Mouse (Mus musculus): ENCODE data around the gene Bmp8b. TPM values are rescaled to one million over a fixed set of nuclear protein-coding genes. Genes with fewer than 3 reads are reported as not detected.

Bmp8b gene
- polyA plus RNA-seq, 1 experiment from 2014 or later: not detected

GRCm38 (mm10) chr4:123080791-123081190 lies 24.2 kb upstream of the Bmp8b start:
- no peak for ATAC-seq (replicated peaks; ENCODE audit: insufficient number of reproducible peaks, low FRiP score, low TSS enrichment)
- 39% methylated on average over 13 of the region's 13 CpGs for WGBS (ENCODE audit: insufficient replicate concordance)
- Histone ChIP-seq H3K27ac (ENCODE audit: low read depth, low read length) (no peak overlapping the region), H3K9ac (ENCODE audit: low read depth, low read length) (no peak overlapping the region), H3K27me3 (ENCODE audit: control insufficient read depth, insufficient read depth, low read length) (peaks cover 6% of the 10 kb centered on the region), H3K4me3 (ENCODE audit: low read depth, low read length) (no peak overlapping the region), H3K9me3 (replicated peaks; ENCODE audit: control insufficient read depth, low read length) (no peaks in the 10 kb centered on the region), H3K4me1 (ENCODE audit: control insufficient read depth, insufficient read depth, low read length) (no peaks in the 10 kb centered on the region), H3K36me3 (ENCODE audit: control insufficient read depth, insufficient read depth, low read length) (no peaks in the 10 kb centered on the region), H3K4me2 (no peak overlapping the region)

GRCm38 (mm10) chr4:123082283-123083163 lies 22.4 kb upstream of the Bmp8b start:
- WGBS (ENCODE audit: insufficient replicate concordance): 64% methylated on average over 20 of the region's 20 CpGs
- peaks cover 6% of the 10 kb centered on the region for H3K27me3 ChIP-seq (ENCODE audit: control insufficient read depth, insufficient read depth, low read length)
- no peaks in the 10 kb centered on the region for H3K4me1 ChIP-seq (ENCODE audit: control insufficient read depth, insufficient read depth, low read length)
- H3K4me3 ChIP-seq (ENCODE audit: low read depth, low read length): no peak overlapping the region
- H3K9ac ChIP-seq (ENCODE audit: low read depth, low read length): no peak overlapping the region
- H3K9me3 ChIP-seq (replicated peaks; ENCODE audit: control insufficient read depth, low read length): no peaks in the 10 kb centered on the region
- H3K36me3 ChIP-seq (ENCODE audit: control insufficient read depth, insufficient read depth, low read length): no peaks in the 10 kb centered on the region
- H3K27ac ChIP-seq (ENCODE audit: low read depth, low read length): no peak overlapping the region
- no peak overlapping the region for H3K4me2 ChIP-seq
- ATAC-seq (replicated peaks; ENCODE audit: insufficient number of reproducible peaks, low FRiP score, low TSS enrichment): peak; percentile 57

GRCm38 (mm10) chr4:123083323-123083902 lies 21.6 kb upstream of the Bmp8b start:
- Histone ChIP-seq H3K27ac (ENCODE audit: low read depth, low read length) (no peak overlapping the region), H3K4me3 (ENCODE audit: low read depth, low read length) (no peak overlapping the region), H3K27me3 (ENCODE audit: control insufficient read depth, insufficient read depth, low read length) (peaks cover 6% of the 10 kb centered on the region), H3K4me2 (no peak overlapping the region), H3K9me3 (replicated peaks; ENCODE audit: control insufficient read depth, low read length) (no peaks in the 10 kb centered on the region), H3K4me1 (ENCODE audit: control insufficient read depth, insufficient read depth, low read length) (no peaks in the 10 kb centered on the region), H3K9ac (ENCODE audit: low read depth, low read length) (no peak overlapping the region), H3K36me3 (ENCODE audit: control insufficient read depth, insufficient read depth, low read length) (no peaks in the 10 kb centered on the region)
- 57% methylated on average over 13 of the region's 13 CpGs for WGBS (ENCODE audit: insufficient replicate concordance)
- ATAC-seq (replicated peaks; ENCODE audit: insufficient number of reproducible peaks, low FRiP score, low TSS enrichment): no peak; the same call in 1 of the 2 replicates

DNA sequence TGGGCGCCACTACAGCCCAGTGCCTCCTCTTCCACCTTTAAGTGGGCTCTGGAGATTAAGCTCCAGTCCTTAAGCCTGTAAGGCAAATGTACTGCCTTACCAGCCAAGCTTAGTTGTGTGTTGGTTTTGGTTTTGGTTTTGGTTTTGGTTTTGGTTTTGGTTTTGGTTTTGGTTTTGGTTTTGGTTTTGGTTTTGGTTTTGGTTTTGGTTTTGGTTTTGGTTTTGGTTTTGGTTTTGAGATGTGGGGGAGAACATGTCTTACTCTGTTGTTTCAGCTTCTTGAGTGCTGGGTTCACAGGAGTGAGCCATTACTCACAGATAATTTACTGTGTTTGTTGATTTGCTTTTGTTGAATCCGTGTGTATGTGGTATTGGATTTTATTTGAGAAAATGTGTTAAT lies 19.7 kb upstream of the Bmp8b start:
- peaks cover 4% of the 10 kb centered on the region for H3K27me3 ChIP-seq (ENCODE audit: control insufficient read depth, insufficient read depth, low read length)
- H3K36me3 ChIP-seq (ENCODE audit: control insufficient read depth, insufficient read depth, low read length): no peaks in the 10 kb centered on the region
- no peaks in the 10 kb centered on the region for H3K9me3 ChIP-seq (replicated peaks; ENCODE audit: control insufficient read depth, low read length)
- 73% methylated on average over 2 of the region's 2 CpGs for WGBS (ENCODE audit: insufficient replicate concordance)
- H3K27ac ChIP-seq (ENCODE audit: low read depth, low read length): no peak overlapping the region
- ATAC-seq (replicated peaks; ENCODE audit: insufficient number of reproducible peaks, low FRiP score, low TSS enrichment): no peak
- H3K9ac ChIP-seq (ENCODE audit: low read depth, low read length): no peak overlapping the region
- no peak overlapping the region for H3K4me3 ChIP-seq (ENCODE audit: low read depth, low read length)
- H3K4me2 ChIP-seq: no peak overlapping the region
- H3K4me1 ChIP-seq (ENCODE audit: control insufficient read depth, insufficient read depth, low read length): no peaks in the 10 kb centered on the region

DNA sequence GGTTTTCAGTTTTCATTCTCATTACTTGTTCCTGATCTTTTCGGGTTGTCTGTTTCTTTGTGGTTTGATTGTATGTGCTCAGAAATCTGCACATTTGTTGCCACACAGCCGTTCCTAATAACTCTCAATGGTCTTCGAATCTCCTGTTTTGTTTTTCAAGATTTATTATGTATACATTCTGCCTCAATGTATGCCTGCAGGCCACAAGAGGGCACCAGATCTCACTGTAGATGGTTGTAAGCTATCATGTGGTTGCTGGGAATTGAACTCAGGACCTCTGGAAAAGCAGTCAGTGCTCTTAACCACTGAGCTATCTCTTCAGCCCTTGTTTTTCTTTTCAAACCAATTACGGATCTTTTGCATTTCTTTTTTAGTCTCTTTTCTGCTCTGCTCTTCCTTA lies 18.6 kb upstream of the Bmp8b start:
- no peak overlapping the region for H3K4me3 ChIP-seq (ENCODE audit: low read depth, low read length)
- H3K27ac ChIP-seq (ENCODE audit: low read depth, low read length): no peak overlapping the region
- H3K36me3 ChIP-seq (ENCODE audit: control insufficient read depth, insufficient read depth, low read length): no peaks in the 10 kb centered on the region
- H3K9ac ChIP-seq (ENCODE audit: low read depth, low read length): no peak overlapping the region
- WGBS (ENCODE audit: insufficient replicate concordance): 83% methylated on average over 4 of the region's 4 CpGs
- peaks cover 4% of the 10 kb centered on the region for H3K27me3 ChIP-seq (ENCODE audit: control insufficient read depth, insufficient read depth, low read length)
- no peaks in the 10 kb centered on the region for H3K9me3 ChIP-seq (replicated peaks; ENCODE audit: control insufficient read depth, low read length)
- no peak for ATAC-seq (replicated peaks; ENCODE audit: insufficient number of reproducible peaks, low FRiP score, low TSS enrichment)
- H3K4me2 ChIP-seq: no peak overlapping the region
- no peaks in the 10 kb centered on the region for H3K4me1 ChIP-seq (ENCODE audit: control insufficient read depth, insufficient read depth, low read length)

DNA sequence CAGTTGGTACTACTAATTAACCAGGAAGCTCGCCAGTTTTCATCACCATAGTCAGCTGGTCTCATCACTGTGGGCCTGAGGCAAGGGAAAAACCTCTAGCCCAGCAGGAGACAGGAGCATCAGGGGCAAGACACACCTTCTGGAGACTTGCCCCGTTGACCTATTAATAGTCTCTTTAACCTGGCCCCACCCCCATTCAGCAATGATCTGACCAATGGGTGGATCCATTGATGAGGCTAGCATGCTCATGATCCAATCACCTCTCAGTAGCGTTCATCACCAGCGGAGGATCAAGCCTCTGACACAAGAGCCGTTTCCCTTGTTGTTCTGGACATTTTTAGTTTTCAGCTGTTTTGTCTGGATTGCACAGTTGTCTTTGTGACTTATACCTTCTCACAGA lies 12.3 kb upstream of the Bmp8b start:
- no peak for ATAC-seq (replicated peaks; ENCODE audit: insufficient number of reproducible peaks, low FRiP score, low TSS enrichment)

GRCm38 (mm10) chr4:123093064-123093776 lies 11.7 kb upstream of the Bmp8b start:
- H3K4me3 ChIP-seq (ENCODE audit: low read depth, low read length): no peak overlapping the region
- 38% methylated on average over 17 of the region's 17 CpGs for whole genome bisulfite sequencing (ENCODE audit: insufficient replicate concordance)

More for the DNA sequence above, 12.3 kb upstream of the Bmp8b start:
- H3K9ac ChIP-seq (ENCODE audit: low read depth, low read length): no peak overlapping the region
- peaks cover 3% of the 10 kb centered on the region; the same call in 1 of the 2 replicates for H3K27me3 ChIP-seq (ENCODE audit: control insufficient read depth, insufficient read depth, low read length)
- H3K4me3 ChIP-seq (ENCODE audit: low read depth, low read length): no peak overlapping the region
- H3K36me3 ChIP-seq (ENCODE audit: control insufficient read depth, insufficient read depth, low read length): no peaks in the 10 kb centered on the region
- H3K4me2 ChIP-seq: no peak overlapping the region
- no peak overlapping the region for H3K27ac ChIP-seq (ENCODE audit: low read depth, low read length)
- WGBS (ENCODE audit: insufficient replicate concordance): 62% methylated on average over 5 of the region's 5 CpGs
- no peaks in the 10 kb centered on the region for H3K9me3 ChIP-seq (replicated peaks; ENCODE audit: control insufficient read depth, low read length)
- H3K4me1 ChIP-seq (ENCODE audit: control insufficient read depth, insufficient read depth, low read length): no peaks in the 10 kb centered on the region

DNA sequence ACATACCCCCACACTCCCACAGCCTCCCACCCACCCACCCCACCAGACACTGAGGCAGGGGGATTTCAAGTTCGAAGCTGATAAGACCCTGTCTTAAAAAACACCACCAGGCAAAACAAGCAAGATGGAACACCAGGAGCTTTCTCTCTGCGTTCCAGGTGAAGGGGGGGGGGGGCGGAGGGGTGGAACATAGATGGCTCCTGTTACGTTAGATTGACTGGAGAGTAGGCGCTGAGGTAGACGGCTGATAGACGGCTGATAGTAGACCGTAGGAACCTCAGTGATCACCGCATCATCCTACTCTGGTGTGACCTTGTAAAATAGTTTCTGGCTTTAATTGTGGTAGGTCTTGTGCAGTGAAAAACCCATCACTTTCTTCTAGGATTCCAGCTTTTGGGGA lies 11.1 kb upstream of the Bmp8b start:
- WGBS (ENCODE audit: insufficient replicate concordance): 45% methylated on average over 9 of the region's 9 CpGs
- H3K4me2 ChIP-seq: no peak overlapping the region; the same call in 1 of the 2 replicates
- H3K4me3 ChIP-seq (ENCODE audit: low read depth, low read length): no peak overlapping the region
- no peaks in the 10 kb centered on the region for H3K4me1 ChIP-seq (ENCODE audit: control insufficient read depth, insufficient read depth, low read length)
- no peaks in the 10 kb centered on the region for H3K36me3 ChIP-seq (ENCODE audit: control insufficient read depth, insufficient read depth, low read length)
- H3K27ac ChIP-seq (ENCODE audit: low read depth, low read length): no peak overlapping the region
- no peak for ATAC-seq (replicated peaks; ENCODE audit: insufficient number of reproducible peaks, low FRiP score, low TSS enrichment)
- no peaks in the 10 kb centered on the region for H3K9me3 ChIP-seq (replicated peaks; ENCODE audit: control insufficient read depth, low read length)
- H3K9ac ChIP-seq (ENCODE audit: low read depth, low read length): no peak overlapping the region
- peaks cover 3% of the 10 kb centered on the region; the same call in 1 of the 2 replicates for H3K27me3 ChIP-seq (ENCODE audit: control insufficient read depth, insufficient read depth, low read length)

More at GRCm38 (mm10) chr4:123093064-123093776, 11.7 kb upstream of the Bmp8b start:
- Histone ChIP-seq H3K4me2 (peak overlapping the region; percentile 34), H3K27me3 (ENCODE audit: control insufficient read depth, insufficient read depth, low read length) (peaks cover 3% of the 10 kb centered on the region; the same call in 1 of the 2 replicates), H3K9me3 (replicated peaks; ENCODE audit: control insufficient read depth, low read length) (no peaks in the 10 kb centered on the region), H3K9ac (ENCODE audit: low read depth, low read length) (no peak overlapping the region), H3K4me1 (ENCODE audit: control insufficient read depth, insufficient read depth, low read length) (no peaks in the 10 kb centered on the region), H3K27ac (ENCODE audit: low read depth, low read length) (no peak overlapping the region), H3K36me3 (ENCODE audit: control insufficient read depth, insufficient read depth, low read length) (no peaks in the 10 kb centered on the region)
- ATAC-seq (replicated peaks; ENCODE audit: insufficient number of reproducible peaks, low FRiP score, low TSS enrichment): peak; percentile 42; the same call in 1 of the 2 replicates

Measured in heart, embryonic 11.5 days (tissue).